Mouse (Mus musculus): ENCODE measurements at regions not wholly inside any gene's neighbourhood (a gene's known extent, or its start where the extent isn't known, plus 50 kb on each side); places are given as distances from the start of the nearest gene placed in this dataset.

- intact Hi-C loops (cut with DNase I) = no loop called here
- DNase-seq (ENCODE audit: low spot score in 2 of 2) = no peak
Observed at GRCm38 (mm10) chr10:126070984-126071713, 105.2 kb downstream of the Lrig3 start.

GRCm38 (mm10) chr10:126071714-126072057 is 105.7 kb downstream of the Lrig3 start:
- intact Hi-C loops (cut with DNase I) = no loop called here
- no peak for DNase-seq (ENCODE audit: low spot score in 2 of 2)

GRCm38 (mm10) chr10:126077313-126077966 is 111.5 kb downstream of the Lrig3 start:
- DNase-seq (ENCODE audit: low spot score in 2 of 2) = no peak
- intact Hi-C loops (cut with DNase I) = no loop called here

- DNase-seq (ENCODE audit: low spot score in 2 of 2) = no peak
- intact Hi-C loops (cut with DNase I) = no loop called here
Observed at GRCm38 (mm10) chr10:126082576-126082975, 116.6 kb downstream of the Lrig3 start.

GRCm38 (mm10) chr10:126086684-126087083 is 120.7 kb downstream of the Lrig3 start:
- peak in 1 of 2 experiments; percentile 15 for DNase-seq (ENCODE audit: low spot score in 2 of 2)
- intact Hi-C loops (cut with DNase I) = no loop called here

- intact Hi-C loops (cut with DNase I) = no loop called here
- peak; percentile 67 to 76 for DNase-seq (ENCODE audit: low spot score in 2 of 2)
Observed at GRCm38 (mm10) chr10:126094238-126094880, 128.4 kb downstream of the Lrig3 start.

- intact Hi-C loops (cut with DNase I) = no loop called here
- DNase-seq (ENCODE audit: low spot score in 2 of 2) = no peak
Observed at GRCm38 (mm10) chr10:126097896-126098295, 131.9 kb downstream of the Lrig3 start.

- intact Hi-C loops (cut with DNase I) = no loop called here
- no peak for DNase-seq (ENCODE audit: low spot score in 2 of 2)
Observed at GRCm38 (mm10) chr10:126102876-126103275, 136.9 kb downstream of the Lrig3 start.

- intact Hi-C loops (cut with DNase I) = no loop called here
- DNase-seq (ENCODE audit: low spot score in 2 of 2) = no peak
Observed at GRCm38 (mm10) chr10:126113106-126113505, 147.1 kb downstream of the Lrig3 start.

GRCm38 (mm10) chr10:126115386-126115785 is 149.4 kb downstream of the Lrig3 start:
- DNase-seq (ENCODE audit: low spot score in 2 of 2) = no peak
- intact Hi-C loops (cut with DNase I) = no loop called here

GRCm38 (mm10) chr10:126121626-126122025 is 155.7 kb downstream of the Lrig3 start:
- DNase-seq (ENCODE audit: low spot score in 2 of 2) = no peak
- intact Hi-C loops (cut with DNase I) = no loop called here

- intact Hi-C loops (cut with DNase I) = no loop called here
- DNase-seq (ENCODE audit: low spot score in 2 of 2) = no peak
Observed at GRCm38 (mm10) chr10:126122504-126122903, 156.5 kb downstream of the Lrig3 start.

- intact Hi-C loops (cut with DNase I) = no loop called here
- DNase-seq (ENCODE audit: low spot score in 2 of 2) = no peak
Observed at GRCm38 (mm10) chr10:126133188-126133587, 167.2 kb downstream of the Lrig3 start.

- no peak for DNase-seq (ENCODE audit: low spot score in 2 of 2)
Observed at GRCm38 (mm10) chr10:126133957-126134356, 168.0 kb downstream of the Lrig3 start.

GRCm38 (mm10) chr10:126138585-126138984 is 172.6 kb downstream of the Lrig3 start:
- intact Hi-C loops (cut with DNase I) = no loop called here
- no peak for DNase-seq (ENCODE audit: low spot score in 2 of 2)

More at GRCm38 (mm10) chr10:126133957-126134356, 168.0 kb downstream of the Lrig3 start:
- intact Hi-C loops (cut with DNase I) = no loop called here

- intact Hi-C loops (cut with DNase I) = no loop called here
Observed at GRCm38 (mm10) chr10:126141586-126141985, 175.6 kb downstream of the Lrig3 start.

GRCm38 (mm10) chr10:126143833-126144232 is 177.9 kb downstream of the Lrig3 start:
- intact Hi-C loops (cut with DNase I) = no loop called here
- DNase-seq (ENCODE audit: low spot score in 2 of 2) = no peak

More at GRCm38 (mm10) chr10:126141586-126141985, 175.6 kb downstream of the Lrig3 start:
- DNase-seq (ENCODE audit: low spot score in 2 of 2) = no peak

- intact Hi-C loops (cut with DNase I) = no loop called here
- DNase-seq (ENCODE audit: low spot score in 2 of 2) = no peak
Observed at GRCm38 (mm10) chr10:126144609-126145202, 178.7 kb downstream of the Lrig3 start.

GRCm38 (mm10) chr10:126157300-126157699 is 191.3 kb downstream of the Lrig3 start:
- intact Hi-C loops (cut with DNase I) = no loop called here
- no peak for DNase-seq (ENCODE audit: low spot score in 2 of 2)

GRCm38 (mm10) chr10:126165215-126165614 is 199.2 kb downstream of the Lrig3 start:
- intact Hi-C loops (cut with DNase I) = loop anchor here (10.0 kb wide), 1 partner anchor 160 kb away; no protein-coding TSS in a partner anchor

More at GRCm38 (mm10) chr10:126165215-126165614, 199.2 kb downstream of the Lrig3 start:
- no peak for DNase-seq (ENCODE audit: low spot score in 2 of 2)
